Comparison of ENCODE assay signal across 20 mouse cellular contexts in the genomic region with DNA sequence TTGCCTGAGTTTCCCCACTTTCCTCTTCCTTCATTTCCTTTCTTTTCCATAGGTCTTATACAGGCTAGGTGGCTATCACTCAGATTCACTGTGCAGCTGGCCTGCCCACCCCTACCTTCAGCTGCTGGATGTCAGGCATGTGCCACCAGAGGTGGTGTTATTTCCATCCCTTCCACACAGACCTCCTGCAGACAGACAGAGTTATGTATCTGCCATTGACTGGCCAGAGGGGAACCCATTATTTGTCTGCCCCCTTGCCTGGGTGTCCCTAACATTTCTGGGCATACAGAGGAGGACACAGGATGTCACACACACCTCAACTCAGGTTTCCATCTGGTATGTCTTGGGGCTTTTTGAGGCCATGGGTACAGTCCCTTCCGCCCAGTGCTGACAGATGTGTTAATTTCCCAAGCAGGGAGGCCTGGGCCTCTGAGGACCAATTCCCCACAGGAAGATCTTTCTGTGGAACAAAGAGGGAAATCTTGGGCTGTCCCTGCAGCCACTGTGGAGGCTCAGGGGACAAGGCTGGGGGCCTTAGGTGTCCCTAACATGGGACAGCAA. TPM values are rescaled to one million over a fixed set of nuclear protein-coding genes. Genes with fewer than 3 reads are reported as not detected.
"Had no signal": no experiment of that assay in that cellular context is flagged by ENCODE, and none has a peak within 500 bp of the region (broad histone marks: within the 10 kb centered on the region; RNA-seq: fewer than 3 reads in every experiment).

No protein-coding gene starts in this region.

- H3K36me3 ChIP-seq: liver, embryonic 15.5 days; lung, embryonic 15.5 days; midbrain, embryonic 10.5 days; midbrain, embryonic 13.5 days; midbrain, embryonic 15.5 days; neural tube, embryonic 13.5 days; neural tube, embryonic 15.5 days had no signal

- H3K9me3 ChIP-seq: liver, embryonic 15.5 days; lung, embryonic 15.5 days; midbrain, embryonic 10.5 days; midbrain, embryonic 13.5 days; midbrain, embryonic 15.5 days; neural tube, embryonic 13.5 days; neural tube, embryonic 15.5 days had no signal

- H3K27me3 ChIP-seq: midbrain, embryonic 15.5 days; neural tube, embryonic 13.5 days had no signal

- DNase-seq: liver, postnatal 0 days; lung, adult 2 months; lung, postnatal 10 days; lung, postnatal 4 days; retina, postnatal 1 day; right cerebral cortex, adult 18-20 months; right cerebral cortex, postnatal 25 days; right cerebral cortex, postnatal 4 days; spleen, adult 18-20 months; thymus, adult 18-20 months; thymus, postnatal 14 days; thymus, postnatal 36 days had no signal

- H3K9ac ChIP-seq: liver, postnatal 0 days had no signal

- H3K27ac ChIP-seq: liver, embryonic 15.5 days; lung, embryonic 15.5 days; midbrain, embryonic 13.5 days; neural tube, embryonic 15.5 days had no signal

RNA-seq across cellular contexts. Expression of a gene that starts 17.8 kb away (rescaled TPM):
- polyA plus RNA-seq: liver, embryonic 15.5 days; stomach, embryonic 14.5 days had no signal
